Mouse (Mus musculus): ENCODE results near the gene Ptprt.

Gene Ptprt

DNA sequence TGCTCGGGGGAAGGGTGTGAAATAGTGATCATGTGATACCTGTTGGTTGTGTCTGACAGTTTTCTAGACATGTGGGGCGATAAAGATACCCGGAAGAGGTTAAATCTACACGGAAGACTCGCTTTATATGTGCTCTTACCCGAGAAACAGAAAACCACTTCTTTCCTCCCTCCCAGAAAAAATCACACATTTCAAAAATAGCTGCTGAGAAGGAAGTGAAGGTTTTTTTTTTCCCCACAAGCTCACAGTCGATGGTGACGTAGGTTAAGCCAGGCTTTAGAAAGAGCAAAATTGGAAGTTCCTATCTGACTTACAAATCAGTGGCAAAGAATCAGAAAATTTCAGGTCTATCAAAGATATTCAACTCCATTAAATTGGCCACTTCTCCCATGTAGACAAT, 965.1 kb downstream of the Ptprt start:
- in situ Hi-C loops (cut with MboI) = no loop called here

DNA sequence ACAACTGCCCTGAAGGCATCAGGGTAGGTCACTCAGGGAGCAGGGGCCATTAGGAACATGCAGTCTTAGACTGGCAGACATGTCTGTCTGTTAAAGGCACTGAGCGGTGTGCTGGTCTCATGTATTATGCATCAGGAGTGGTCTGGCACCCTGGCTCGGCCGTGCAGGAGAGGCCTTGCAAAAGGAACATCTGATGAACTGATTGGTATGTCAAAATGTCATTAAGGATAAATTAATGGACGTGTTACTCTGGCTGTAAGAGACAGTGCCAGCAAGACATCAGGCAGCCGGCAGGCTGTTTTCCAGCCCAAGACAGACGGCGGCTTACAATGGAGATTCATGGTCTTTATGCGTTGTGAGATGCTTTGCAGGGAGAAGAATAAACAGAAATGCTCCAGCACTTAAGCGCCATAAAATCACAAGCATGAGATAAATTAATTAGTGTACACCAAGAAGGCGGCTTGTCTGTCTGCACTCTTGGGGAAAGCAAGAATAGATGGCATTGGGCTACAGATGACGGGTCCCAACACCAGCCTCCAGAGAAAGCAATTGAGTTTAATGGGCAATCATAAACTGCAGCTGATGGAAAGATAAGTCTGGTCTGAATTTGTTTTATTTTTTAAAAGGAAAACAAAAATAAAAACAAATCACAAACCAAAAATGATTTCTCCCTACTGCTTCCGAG, 992.5 kb downstream of the Ptprt start:
- in situ Hi-C loops (cut with MboI) = no loop called here

GRCm38 (mm10) chr2:161661912-161662311, 999.0 kb downstream of the Ptprt start:
- in situ Hi-C loops (cut with MboI) = no loop called here

- in situ Hi-C loops (cut with MboI) = no loop called here
Observed at GRCm38 (mm10) chr2:161660827-161661226, 1000.1 kb downstream of the Ptprt start.

DNA sequence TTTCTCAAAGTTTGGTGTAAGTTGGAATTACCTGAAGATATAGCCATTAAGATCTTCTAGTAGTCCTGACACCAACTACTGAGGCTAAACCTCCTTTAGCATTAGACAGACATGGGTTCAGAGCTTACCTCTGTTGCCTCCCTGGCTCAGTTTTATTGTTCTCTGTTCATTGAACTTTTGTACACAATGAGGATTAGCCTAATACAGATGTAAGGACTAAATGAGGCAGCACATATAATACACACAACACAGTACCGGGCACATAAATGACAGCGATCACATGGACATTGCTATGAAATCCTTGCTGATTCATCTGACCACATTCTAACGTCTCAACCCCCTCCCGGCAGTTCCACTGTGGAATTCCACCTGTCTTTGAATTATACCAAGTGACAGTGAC, 1003.9 kb downstream of the Ptprt start:
- in situ Hi-C loops (cut with MboI) = no loop called here

DNA sequence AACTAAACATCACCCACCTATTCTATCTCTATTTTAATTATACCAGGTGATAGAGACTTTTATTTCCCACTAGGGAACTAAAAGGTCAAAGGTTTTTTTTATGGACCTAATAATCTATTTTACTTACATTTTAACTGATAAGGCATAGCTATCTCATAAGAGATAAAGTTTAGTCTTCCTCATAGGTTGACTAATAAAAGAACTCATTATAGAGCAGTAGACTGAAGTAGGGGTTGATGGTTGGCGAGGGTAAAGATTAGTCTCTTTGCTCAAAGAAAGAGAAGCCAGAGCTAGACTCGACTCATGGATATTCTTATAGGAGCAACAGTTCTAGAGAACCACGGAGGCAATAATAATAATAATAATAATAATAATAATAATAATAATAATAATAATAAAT, 1004.3 kb downstream of the Ptprt start:
- in situ Hi-C loops (cut with MboI) = no loop called here

DNA sequence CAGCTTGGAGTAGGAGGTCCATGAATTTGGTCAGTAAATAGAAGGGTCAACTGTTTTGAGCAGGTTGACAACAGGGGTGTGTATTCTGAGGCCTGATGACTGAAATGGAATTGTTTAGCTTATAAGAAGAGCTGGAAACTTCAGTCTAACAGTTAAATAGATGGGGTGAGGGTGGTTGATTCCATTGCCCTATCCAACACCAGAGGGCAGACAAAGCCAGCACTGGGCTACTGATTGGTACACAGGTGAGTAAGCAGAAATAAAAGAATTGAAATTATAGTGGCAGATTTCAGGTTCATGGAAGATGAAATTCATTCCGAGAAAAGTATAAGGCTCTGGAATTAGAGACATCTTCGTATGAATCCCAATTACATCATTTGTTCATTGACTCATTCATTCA, 1020.1 kb downstream of the Ptprt start:
- in situ Hi-C loops (cut with MboI) = no loop called here

GRCm38 (mm10) chr2:161634084-161634483, 1026.9 kb downstream of the Ptprt start:
- in situ Hi-C loops (cut with MboI) = no loop called here

- in situ Hi-C loops (cut with MboI) = no loop called here
Observed at GRCm38 (mm10) chr2:161625896-161626295, 1035.1 kb downstream of the Ptprt start.

GRCm38 (mm10) chr2:161608401-161608800, 1052.5 kb downstream of the Ptprt start:
- in situ Hi-C loops (cut with MboI) = no loop called here

DNA sequence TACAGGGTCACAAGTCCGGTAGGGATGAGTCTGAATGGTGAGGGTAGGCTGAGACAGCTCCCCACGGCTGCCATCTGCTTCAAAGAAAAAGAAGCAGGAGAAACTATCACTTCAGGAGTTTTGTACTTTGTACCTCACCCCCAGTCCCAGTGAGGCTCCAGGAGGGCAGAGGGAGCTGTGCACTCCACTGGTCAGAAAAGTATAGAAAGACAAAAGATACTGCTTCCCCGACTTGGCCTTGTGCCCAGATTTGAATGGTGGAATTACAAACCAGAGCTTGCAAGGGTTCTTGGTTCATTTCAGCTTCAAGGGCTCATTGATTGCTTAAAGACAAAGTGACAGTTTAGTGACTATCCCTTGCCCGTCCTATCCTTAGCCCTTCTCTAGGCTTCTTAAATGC, 1053.6 kb downstream of the Ptprt start:
- in situ Hi-C loops (cut with MboI) = no loop called here

DNA sequence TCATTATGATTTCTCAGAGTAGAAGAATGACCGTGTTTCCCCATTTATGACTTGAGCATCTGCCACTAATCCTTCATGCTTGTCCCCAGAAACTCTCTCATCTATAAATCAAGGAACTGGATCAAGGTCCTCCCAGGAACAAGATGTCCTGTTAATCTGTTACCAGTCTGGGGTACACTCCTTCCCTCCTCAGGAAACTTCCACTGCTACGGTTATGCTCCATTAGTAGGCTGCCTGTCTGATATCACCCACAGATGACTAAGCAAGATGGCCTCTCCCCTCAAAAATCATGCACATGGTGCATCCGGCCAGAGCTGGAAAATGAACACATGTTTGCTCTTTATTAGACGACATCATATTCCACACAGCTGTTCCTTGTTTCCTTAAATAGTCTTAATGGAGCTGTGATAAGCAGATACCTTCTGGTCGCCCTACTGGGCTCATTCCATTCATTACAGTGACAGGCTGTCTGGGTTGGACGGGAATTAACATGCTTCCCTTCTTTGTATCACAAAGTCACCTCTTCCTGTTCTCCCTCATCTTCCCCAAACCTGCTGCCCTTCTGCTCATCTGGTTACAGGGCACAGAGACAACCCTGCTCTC, 1060.6 kb downstream of the Ptprt start:
- in situ Hi-C loops (cut with MboI) = no loop called here

DNA sequence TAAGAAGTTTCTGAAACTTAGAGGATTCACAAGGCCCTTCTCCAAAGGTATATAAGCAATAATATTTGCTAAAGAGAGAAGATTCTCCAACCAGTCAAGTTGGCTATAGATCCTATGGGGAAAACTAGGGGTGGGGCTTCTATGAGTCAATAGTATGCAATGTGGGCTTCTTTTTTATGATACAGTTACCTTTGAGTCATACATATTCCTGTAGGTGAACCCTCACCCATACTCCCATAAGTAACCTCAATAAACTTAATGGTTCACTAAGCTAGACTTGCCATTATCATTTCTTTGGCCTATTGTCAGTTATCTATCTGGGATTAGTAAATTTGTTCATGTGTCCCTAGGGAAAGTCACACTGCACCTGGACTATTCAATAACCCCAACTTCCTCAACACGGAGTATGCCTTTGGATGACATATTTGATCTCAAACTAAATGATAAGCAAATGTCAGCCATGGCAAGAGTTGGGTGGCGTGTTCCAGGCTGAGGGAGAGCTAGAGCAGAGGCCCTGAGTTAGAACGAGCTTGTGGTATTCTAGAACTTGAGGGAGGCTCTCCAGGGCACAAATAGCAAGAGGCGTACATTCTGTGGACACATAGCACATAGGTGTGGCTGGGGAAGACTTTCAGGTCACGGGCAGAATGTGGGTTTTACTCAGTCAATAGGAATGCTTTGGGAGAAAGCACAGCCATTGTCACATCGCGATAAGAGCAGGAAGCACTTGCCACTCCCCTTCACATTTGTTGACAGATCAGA, 1067.4 kb downstream of the Ptprt start:
- in situ Hi-C loops (cut with MboI) = no loop called here

DNA sequence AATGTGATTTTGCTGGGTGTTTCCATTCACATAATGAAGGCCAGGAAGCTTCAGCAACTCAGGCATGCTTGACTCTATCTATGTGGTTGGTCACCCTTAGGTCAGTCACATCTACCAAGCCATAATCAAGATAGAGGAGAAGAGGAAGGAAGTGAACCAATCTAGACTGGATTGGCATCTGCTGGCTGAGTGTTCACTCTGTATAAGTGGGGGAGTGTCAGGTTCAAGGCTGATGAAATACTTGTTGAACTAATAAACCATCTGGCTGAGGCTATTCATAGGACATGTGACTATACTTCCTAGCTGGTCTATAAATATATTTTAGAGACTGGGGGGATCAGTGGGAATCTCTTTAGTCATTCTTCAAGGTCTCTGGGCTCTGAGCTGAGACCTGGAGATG, 1086.5 kb downstream of the Ptprt start:
- in situ Hi-C loops (cut with MboI) = no loop called here

GRCm38 (mm10) chr2:161572201-161572600, 1088.7 kb downstream of the Ptprt start:
- in situ Hi-C loops (cut with MboI) = no loop called here

- in situ Hi-C loops (cut with MboI) = no loop called here
Observed at GRCm38 (mm10) chr2:161570236-161570995, 1090.5 kb downstream of the Ptprt start.

- in situ Hi-C loops (cut with MboI) = no loop called here
Observed at GRCm38 (mm10) chr2:161561502-161561901, 1099.4 kb downstream of the Ptprt start.

DNA sequence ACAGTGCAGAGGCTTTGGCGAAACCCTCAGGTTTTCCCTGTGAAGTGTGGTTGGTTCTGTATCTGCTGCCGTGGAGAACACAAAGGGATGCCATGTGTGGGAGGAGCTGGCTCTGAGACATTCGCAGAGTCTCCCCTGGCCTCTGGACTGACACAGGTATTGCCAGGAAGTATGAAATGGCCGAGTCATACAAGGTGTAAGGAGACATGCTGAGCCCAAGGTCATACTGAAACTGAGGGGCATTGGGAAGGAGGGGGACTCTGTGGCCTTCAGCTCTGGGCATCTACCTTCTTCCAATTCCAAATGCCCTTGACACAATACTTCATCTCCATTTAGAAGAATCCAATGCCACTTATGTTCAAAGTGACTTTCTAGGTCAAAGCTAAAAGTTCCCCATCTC, 1103.1 kb downstream of the Ptprt start:
- in situ Hi-C loops (cut with MboI) = no loop called here

GRCm38 (mm10) chr2:161553651-161554050, 1107.3 kb downstream of the Ptprt start:
- in situ Hi-C loops (cut with MboI) = no loop called here

DNA sequence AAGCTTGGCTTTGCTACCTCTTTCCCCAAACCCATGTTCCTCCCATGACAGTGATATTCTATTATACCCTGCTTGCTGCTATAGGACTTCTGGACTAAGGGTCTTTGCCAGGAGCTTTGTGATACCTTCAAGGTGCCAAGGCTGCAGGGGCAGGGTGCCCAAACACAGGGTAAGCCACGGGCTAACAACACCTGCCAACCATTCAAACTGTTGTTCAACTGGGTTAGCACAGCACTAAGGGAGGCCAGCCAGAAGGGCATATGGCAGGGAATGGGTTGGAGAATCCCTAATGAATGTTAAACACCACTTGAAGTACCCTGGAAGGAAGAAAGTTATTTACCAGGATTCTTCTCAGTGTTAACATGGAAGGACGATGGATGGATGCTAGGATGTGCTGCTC, 1108.9 kb downstream of the Ptprt start:
- in situ Hi-C loops (cut with MboI) = no loop called here

DNA sequence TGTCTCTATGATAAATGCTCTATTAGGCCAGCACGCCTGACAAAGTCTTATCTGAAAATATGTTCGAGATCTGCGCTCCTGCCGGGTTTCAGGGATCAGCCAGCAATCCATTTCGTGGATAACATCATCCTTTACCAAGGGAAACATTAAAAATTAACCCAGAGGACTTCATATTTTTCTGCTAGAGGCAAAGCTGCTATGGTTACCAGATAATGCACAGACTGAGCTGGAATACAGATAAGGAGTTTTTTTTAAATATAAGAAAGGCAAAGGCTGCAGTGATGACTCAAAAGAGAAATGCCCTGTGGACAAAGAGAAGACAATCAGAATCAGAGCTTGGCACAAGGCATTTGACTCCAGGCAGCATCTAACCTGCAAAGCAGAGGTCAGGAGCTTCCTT, 1111.4 kb downstream of the Ptprt start:
- in situ Hi-C loops (cut with MboI) = no loop called here

DNA sequence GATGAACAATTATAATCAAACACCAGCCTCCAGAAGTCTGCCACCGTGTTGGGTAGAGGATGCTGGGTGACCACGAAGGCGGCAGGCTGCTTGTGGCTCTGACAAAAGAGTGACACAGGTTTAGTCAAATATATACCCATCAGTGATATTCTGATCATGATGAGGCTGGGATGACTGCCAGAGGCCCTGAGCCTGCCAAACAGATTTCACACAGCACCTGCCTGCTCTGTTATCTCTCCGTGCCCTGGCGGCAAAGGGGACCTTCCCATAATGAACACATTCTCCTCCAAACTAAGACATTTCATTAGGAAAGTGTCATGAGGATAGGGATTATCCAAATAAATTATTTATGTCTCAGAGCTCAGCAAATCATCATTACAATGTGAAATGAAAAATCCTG, 1113.6 kb downstream of the Ptprt start:
- in situ Hi-C loops (cut with MboI) = no loop called here
